Mouse (Mus musculus): ENCODE data around the gene Hsf5. TPM values are rescaled to one million over a fixed set of nuclear protein-coding genes. Genes with fewer than 3 reads are reported as not detected.
A peak's percentile ranks its signal among the peaks of the same experiment; 100 is the strongest.

Gene Hsf5
- total RNA-seq (2014; fragmentation: Nextera tagmentation) (not detected in 2 replicates), total RNA-seq (2017) (0.19 TPM in 1 of 2 replicates, not detected in the other)

DNA sequence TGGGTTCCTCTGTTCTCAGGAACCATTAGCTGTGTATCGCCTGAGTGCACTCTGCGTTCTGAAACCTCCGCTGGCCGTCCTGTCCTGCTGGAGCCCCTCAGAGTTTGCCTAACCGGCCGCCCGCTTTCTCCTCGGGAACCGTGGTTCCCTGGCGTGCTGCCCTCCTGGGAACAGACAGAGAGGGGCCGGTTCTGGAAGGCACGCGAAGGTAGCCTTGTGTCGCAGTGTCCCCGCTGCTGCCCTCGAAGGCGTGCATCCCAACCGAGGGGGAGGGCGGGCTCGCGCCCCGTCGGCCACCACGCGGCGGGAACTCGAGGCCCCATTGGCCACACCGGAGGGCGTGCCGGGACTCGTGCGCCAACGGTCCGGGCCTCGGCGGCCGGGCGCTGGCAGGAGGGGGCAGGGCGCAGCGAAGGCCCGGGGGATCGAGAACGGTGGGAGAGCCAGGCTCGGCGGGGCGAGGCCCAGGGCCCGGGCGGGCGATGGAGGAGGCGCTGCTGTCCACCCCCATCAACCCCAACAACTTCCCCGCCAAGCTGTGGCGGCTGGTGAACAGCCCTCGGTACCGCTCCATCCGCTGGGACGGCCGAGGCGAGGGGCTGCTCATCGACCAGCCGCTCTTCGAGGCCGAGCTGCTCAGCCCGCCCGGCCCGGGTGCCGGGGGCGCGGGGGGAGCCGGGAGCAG lies at the start of gene Hsf5:
Gene Hsf5 (plus strand): TSS at position 375 of the 685 bp plus-strand sequence.
- ATAC-seq (replicated peaks; ENCODE audit: low FRiP score, low TSS enrichment, poor library complexity, severe bottlenecking) = no peak

DNA sequence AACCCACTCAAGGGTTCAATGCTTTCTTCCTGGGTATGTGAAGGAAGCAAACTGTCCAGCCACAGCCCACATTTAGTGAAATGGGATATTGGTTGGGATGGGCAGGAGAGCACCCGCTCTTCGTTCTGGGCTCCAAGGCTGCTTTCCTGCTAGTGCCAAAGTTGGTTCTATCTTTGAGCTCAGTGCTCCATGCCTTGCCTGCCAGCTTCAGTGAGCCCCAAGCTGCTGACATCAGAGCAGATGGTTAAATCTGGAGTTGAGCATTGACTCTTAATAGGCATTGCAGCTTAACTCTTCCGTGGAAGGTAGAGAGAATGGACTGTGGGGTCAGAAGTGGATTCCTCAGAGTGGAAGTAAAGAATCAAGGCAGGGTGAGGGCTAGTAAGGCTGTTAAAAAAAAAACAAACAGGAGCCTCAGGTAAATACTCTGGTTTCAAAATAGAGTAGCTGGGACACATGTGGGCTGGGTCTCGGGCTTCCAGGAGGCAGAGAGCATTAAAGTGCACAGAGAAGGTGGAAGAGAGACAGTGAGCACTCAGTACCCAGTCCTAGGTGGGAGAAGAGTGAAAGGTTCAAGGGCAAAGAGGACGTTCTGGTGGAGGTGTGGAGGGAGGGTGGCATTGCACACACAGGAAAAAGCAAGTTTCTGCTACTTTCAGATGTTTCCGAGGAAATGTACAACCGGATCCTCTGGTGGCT lies 48.6 kb upstream of the Hsf5 start, which contains the start of gene Sept4:
Gene Sept4 (plus strand): TSS at position 649 of the 699 bp plus-strand sequence.
- no peak for ATAC-seq (replicated peaks; ENCODE audit: low FRiP score, low TSS enrichment, poor library complexity, severe bottlenecking)

DNA sequence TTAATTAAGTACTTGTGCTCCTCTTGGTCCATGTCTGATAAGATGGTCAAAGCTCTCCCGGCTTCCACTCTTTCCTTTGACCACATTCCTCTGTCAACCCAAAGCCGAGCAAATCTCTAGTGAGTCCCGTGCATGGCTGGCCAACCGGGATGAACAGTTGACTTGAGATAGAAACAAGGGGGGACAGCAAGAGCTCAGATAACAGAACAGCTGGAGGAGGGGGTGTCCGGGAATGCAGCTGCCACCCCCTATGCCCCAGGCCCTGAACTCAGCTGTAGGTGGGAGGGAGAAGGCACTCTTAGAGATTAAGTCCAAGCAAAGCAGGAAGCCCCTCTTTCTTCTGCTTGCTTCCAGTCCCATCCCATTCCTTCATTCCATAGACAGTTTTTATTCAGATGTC lies 46.2 kb upstream of the Hsf5 start:
- ATAC-seq (replicated peaks; ENCODE audit: low FRiP score, low TSS enrichment, poor library complexity, severe bottlenecking) = no peak

DNA sequence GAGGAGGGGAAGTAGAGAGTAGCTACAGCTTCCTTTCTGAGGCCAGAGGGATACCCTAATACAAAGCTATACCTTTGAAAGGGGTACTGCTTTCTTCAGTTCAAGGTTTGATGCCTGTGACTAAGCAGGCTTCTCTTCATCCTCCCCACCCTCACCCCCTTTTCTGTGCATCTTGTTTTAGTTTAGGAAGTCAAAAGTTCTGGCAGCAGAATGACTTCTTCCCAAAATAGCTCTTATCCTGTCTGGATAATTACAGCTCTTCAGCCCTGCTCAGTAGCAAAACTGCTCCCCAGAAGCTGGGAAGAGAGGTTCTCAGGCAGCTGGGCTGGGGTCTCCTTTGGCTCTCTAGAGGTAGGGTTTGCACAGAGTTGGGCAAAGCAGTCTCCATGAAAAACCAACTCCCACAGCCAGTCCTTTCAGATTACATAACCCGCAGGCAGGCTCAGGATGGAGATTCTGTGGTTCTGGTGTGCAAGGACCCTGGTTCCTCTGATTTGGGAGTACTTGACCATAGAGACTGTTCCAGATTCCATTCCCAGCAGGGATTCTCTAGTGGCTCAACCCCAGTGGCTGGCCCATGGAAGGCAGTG lies 45.5 kb upstream of the Hsf5 start:
- no peak for ATAC-seq (replicated peaks; ENCODE audit: low FRiP score, low TSS enrichment, poor library complexity, severe bottlenecking)

DNA sequence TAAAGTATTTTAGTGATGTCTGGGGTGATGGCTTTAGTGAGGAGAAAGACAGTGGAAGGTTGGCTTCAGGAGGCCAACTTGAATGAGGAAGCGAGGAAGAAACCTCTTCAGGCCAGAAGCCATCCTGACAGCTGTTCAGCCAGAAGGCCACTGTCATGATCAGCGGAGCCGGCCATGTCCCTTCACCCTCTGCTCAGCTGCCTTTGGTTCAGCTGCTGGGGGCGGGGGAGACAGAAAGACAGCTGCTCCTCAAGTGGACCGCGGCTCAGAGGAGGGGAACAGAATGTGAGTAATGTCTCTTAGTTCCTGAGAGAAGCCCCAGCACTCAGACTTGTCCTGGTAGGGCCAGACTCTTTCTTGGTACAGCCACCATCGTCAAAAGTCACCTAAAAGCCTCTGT lies 43.2 kb upstream of the Hsf5 start:
- no peak for ATAC-seq (replicated peaks; ENCODE audit: low FRiP score, low TSS enrichment, poor library complexity, severe bottlenecking)

DNA sequence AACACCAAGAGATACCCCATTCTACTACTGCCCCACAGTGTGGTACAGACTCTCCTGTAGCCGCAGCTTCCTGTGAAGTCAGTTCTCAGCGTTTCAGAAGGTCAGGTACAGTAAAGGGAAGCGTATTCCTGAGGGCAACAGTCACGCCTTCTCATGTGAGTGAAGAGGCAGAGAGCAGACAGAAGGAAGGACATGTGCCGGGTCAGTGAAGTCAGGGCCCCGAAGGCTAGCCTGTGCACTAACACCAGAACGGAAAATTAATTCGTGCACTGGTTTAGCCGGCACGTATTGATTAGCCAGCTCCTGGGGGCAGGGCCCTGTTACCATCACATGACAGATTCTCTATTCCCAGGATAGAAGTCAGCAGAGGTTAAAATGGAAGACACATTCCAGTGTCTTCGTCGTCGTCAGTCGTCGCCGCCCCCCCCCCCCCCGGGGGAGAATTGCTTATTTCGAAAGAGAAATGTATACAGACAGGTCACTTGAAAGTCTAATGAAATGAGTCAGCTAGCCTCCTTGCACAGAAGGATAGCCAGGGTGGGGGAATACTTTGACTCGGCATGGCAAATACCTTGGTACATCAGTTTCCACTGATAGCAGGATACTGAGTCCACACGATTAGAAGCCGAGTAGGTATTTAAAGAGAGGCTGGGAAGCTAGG lies 42.3 kb upstream of the Hsf5 start:
- no peak for ATAC-seq (replicated peaks; ENCODE audit: low FRiP score, low TSS enrichment, poor library complexity, severe bottlenecking)

DNA sequence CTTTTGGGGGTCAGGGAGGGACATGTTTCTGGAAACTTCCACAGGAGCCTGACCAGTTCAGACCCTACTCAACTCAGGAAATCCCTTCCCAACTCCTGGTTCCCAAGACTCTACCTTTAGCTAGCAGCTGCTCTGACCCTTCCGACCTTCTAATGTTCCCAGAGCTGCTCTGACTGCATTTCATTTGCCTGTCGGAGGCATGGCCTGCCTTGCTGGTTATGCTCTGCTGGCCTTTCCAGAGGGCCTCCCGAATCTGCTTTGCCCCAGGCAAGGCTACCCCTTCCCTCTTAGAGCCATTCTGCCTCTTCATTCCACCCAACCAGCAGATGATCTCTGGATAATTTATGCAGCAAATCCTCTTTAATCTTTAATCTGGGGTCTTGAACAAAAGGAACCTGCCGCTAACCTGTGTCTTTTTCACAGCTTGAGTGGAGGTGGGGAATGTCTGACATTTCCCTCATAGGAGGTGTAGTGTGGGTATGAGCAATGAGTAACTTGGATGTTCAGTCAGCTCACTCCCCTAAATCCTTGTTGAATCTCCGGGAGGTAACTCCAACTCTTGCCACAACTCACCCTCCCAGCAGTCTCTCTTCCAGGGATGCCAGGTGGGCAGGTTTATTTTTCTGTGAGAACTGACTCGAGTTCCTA lies 39.2 kb upstream of the Hsf5 start:
- no peak for ATAC-seq (replicated peaks; ENCODE audit: low FRiP score, low TSS enrichment, poor library complexity, severe bottlenecking)

DNA sequence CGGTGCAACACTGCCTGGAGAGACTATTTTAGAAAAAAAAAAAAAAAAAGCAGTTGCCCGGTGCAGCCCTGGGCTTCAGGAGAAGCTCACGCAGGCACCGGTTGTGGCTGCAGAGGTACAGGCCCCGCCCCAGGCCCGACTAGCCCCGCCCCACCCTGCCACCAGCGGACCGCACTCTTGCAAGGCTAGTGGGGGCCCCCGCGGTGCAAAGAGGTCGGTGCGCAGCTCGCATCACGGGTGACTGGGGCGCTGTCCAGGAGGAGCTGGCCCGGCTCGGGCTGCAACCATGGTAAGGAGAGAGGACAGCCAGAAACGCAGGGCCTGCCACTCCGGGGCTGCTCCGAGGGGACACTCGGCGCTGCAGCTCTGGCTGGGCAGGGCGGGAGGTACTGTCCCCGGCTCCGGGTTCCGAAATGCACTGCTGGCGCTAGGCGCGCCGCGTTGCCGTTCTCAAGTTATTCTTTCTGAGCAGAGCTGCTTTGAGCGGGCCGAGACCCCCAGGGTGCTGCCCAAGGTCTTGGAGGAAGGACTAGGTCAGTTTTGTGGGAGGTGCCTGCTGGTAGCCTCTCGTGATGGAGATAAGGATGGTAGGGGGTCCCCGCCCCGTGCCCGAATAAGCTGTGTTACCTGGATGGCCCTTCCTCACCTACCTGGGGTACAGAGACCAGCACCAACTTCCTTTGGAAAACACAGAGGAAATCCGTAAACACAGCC lies 38.6 kb upstream of the Hsf5 start:
- ATAC-seq (replicated peaks; ENCODE audit: low FRiP score, low TSS enrichment, poor library complexity, severe bottlenecking) = peak; percentile 81

DNA sequence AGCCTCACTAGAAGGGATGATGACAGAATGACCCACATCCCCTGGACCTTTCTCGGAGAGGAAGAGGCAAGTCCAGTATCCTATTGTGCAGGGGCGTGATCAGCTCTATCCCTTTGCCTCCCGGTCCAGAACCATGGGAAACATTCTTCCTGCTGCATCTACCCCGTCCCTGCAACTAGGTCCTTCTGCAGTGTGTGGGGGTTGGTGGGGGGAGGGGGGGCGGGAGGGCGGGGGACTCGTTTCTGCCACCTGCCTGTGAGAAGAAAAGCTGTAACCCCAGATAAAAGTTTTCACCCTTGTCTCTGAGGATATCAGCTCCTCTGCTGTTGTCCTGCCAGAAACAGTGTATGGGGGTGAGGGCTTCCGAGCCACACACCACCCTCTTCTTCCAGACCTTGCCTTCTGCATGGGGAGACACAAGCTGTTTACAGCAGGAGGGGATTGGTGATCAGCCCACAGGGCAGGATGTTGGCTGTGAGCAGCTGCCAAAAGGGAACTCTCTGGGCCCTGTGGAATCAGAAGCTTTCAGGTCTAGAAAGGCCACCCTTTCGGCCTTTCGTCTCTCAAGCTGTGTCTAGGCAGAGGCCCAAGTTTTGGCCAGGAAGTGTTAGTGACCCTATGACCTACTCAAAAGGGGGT lies 37.9 kb upstream of the Hsf5 start:
- ATAC-seq (replicated peaks; ENCODE audit: low FRiP score, low TSS enrichment, poor library complexity, severe bottlenecking) = peak; percentile 49

DNA sequence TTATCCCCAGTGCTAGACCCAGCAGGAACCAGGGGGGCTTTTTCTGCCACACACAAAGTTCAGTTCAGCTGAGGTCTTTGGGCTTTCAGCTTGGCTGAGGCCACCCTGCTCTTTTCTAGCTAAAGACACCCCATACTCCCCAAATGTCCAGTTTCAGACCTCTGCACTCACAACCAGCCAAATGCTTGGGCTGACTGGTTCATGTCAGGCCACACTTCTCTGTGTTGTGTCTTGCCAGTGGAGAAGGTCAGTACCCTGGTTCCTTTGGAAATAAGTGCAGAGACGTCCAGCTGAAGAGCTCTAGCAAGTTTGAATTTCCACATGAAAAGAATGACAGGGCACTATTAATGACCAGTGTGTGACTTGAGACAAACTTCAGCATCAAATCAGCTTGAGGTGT lies 37.3 kb upstream of the Hsf5 start:
- ATAC-seq (replicated peaks; ENCODE audit: low FRiP score, low TSS enrichment, poor library complexity, severe bottlenecking) = no peak

DNA sequence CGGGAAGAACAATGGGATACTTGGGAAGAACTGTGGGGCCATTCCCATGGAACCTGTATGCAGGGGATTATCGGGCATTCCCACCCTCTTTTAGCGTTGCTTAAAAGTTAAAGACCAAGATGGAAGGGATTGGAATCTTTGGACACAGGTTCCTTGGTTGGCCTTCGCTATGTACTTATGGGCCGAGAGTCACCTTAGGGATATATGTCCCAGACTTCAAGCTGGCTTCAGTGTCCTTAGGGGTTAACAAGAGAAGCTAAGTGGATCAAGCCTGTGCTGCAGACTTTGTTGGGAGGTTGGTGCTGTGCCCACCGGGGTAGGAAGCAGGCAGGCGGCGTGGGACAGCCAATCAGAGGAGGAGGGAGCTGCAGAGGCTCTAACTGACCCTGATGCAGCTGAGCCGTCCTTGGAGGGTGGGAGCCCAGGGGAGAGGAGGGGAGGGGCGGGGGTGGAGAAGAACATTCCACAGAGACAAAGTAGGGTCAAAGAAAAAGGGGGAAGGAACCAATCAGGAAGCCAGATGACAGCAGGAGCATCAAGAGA lies 36.4 kb upstream of the Hsf5 start:
- no peak for ATAC-seq (replicated peaks; ENCODE audit: low FRiP score, low TSS enrichment, poor library complexity, severe bottlenecking)

DNA sequence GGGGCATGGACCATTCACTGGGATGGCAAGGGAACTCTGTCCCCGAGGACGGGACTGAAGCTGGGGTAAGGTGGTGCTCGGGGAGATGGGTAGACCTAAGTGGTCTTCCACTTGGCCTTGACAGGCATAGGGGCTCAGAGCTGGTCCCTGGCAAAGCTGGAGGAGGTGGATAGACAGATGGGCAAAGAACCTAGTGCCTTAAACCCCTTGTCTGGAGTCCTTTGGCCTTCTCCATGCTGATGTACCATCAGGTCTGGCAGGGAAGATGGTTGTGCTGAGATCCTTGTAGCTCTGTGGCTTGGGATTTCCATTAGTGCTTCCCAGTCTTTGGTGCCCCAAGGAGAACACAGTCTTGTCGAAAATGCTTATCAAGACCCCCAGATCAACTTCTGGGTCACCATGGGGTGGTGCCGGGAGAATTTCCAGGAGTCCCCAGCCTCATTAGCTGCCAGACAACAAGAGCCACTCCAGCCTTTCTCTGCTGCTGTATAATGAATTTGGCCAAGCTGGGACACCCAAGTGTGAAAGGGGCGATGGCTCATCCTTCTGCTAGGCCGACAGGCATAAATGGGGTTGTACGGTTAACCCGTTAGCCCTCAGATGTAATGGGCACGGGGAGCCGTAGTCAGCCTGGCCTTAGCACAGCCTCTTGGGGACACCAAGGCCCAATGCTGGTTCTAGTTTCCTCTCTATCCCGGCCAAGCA lies 35.7 kb upstream of the Hsf5 start:
- no peak for ATAC-seq (replicated peaks; ENCODE audit: low FRiP score, low TSS enrichment, poor library complexity, severe bottlenecking)

DNA sequence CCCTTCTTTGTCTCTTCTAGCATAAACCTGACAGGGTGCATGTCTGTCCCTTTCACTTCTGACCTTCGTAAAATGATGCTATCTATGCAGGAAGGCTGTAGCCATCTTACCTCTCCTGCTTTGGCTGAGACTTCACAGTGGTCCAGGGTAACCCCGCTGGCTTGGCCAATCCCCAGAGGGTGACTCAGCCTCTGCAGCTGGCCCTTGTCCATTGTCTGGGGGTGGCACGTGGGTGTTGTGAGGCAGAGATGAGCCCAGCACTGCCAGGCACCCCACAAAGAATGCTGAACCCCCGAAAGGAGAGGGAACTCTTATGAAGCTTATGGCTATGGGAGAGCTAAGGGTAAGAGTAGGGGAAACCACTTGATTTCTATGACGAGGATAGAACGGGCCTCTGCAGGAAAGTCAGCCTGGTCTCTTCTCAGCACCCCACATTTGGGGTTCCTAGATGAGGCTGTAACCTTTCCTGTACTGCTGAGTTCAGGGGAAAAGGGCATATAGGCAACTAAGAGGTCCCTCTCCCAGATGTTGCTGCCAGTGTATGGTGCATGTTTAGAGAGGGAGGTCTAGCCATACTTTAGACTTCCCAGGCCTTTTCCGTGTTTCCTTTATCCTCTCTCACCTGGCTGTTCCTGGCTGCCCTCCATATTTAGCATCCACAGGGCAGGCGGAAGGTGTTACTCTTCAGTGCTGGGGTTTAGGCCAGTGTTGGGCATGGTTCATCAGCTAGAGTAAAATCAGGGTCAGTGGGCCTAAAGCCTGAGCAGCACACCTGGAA lies 34.8 kb upstream of the Hsf5 start:
- no peak for ATAC-seq (replicated peaks; ENCODE audit: low FRiP score, low TSS enrichment, poor library complexity, severe bottlenecking)

DNA sequence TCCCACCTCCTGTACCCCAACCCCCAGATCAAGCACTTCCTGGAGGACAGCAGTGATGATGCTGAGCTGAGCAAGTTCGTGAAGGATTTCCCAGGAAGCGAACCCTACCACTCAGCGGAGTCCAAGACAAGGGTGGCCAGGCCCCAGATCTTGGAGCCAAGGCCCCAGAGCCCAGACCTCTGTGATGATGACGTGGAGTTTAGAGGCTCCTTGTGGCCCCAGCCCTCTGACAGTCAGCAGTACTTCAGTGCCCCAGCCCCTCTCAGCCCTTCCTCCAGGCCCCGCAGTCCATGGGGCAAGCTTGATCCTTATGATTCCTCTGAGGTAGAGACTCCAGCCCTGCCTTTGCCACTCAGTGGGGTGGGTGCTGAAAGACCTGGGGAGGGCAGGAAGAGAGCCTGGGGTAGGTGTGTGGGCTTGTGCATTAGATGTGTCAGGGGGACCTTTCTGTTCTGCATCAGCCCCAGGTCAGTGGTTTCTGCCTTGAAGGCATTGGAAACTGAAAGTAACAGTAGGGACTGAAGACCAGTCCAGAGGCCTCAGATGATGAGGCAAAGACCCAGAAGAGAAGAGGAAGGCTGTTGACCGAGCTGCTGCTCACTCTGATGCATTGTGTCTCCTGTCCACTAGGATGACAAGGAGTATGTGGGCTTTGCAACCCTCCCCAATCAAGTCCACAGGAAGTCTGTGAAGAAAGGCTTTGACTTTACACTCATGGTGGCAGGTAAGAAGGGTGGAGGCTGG lies 33.5 kb upstream of the Hsf5 start:
- ATAC-seq (replicated peaks; ENCODE audit: low FRiP score, low TSS enrichment, poor library complexity, severe bottlenecking) = no peak

DNA sequence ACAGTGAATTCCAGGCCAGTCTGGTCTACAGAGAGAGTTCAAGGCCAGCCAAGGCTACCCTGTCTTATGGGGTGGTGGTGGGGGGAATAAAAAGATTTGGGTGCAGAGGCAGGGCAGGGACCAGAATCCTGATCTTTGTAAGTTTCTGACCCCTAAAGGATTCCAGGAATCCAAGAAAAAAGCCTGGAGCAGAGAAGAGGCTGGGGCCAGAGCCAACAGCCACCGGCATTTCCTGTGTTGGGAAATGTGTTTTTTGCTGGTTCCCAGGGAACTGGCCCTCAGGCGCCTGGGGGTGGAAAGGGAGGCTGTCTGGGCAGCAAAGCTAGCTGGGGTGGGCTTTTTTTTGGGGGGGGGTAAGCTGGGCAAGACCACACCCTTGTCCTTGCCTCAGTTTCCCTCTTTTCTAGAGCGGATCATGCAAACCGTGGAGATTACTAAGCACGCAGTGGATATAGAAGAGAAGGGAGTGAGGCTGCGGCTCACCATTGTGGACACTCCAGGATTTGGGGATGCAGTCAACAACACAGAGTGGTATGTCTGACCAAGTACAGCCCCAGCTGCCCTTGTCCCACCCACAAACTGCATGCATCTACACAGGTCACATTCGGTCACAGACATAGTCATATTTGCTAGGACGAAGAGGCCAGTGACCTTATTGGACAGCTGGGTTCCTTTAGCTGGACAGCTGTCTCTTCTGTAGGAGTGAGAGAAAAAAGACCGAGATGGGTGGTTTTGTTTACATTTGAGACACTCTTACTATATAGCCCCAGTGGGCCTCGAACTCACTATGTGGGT lies 32.1 kb upstream of the Hsf5 start:
- ATAC-seq (replicated peaks; ENCODE audit: low FRiP score, low TSS enrichment, poor library complexity, severe bottlenecking) = no peak
